Mouse (Mus musculus) MEL (cell line): ENCODE measurements around the gene Utrn. TPM values are rescaled to one million over a fixed set of nuclear protein-coding genes. Genes with fewer than 3 reads are reported as not detected.

Experiments
- DNase-seq: peaks from one replicate; pipeline ENCODE4 v3.0.0; 2011; ENCODE audit warnings: low read depth, low spot score
- H3K27ac ChIP-seq: 2 replicates; pipeline ENCODE4 v1.5.1; 2012; ENCODE audit warnings: low read depth, mild to moderate bottlenecking, control low read depth, low read length, moderate library complexity; ENCODE audit not compliant: control insufficient read depth
- H3K27me3 ChIP-seq, 2 experiments: fragments of 150-350 bp in 1 of 2; sonication (generic) in 1 of 2; 2 replicates each; pipeline ENCODE4 v1.6.1; 2012; ENCODE audit warnings: low read length in 2 of 2, mild to moderate bottlenecking in 2 of 2, improper control_type of control experiment in 1 of 2, moderate library complexity in 1 of 2; ENCODE audit not compliant: insufficient read depth in 2 of 2, control insufficient read depth in 1 of 2
- H3K36me3 ChIP-seq, 2 experiments: 2 replicates each; pipeline ENCODE4 v1.6.1; 2012 to 2014; ENCODE audit warnings: low read length in 2 of 2, improper control_type of control experiment in 1 of 2, inconsistent platforms in 1 of 2, mild to moderate bottlenecking in 1 of 2; ENCODE audit not compliant: insufficient read depth in 2 of 2, control insufficient read depth in 1 of 2
- H3K4me1 ChIP-seq, 2 experiments: fragments of 150-350 bp in 1 of 2; sonication (generic) in 1 of 2; 2 replicates each; pipeline ENCODE4 v1.6.1; 2012; ENCODE audit warnings: low read length in 2 of 2, improper control_type of control experiment in 1 of 2, mild to moderate bottlenecking in 1 of 2; ENCODE audit not compliant: insufficient read depth in 2 of 2, control insufficient read depth in 1 of 2
- H3K4me3 ChIP-seq, 2 experiments: fragments of 150-350 bp in 1 of 2; sonication (generic) in 1 of 2; 2 replicates each; pipeline ENCODE4 v1.5.1; 2012; ENCODE audit warnings: low read depth in 2 of 2, low read length in 2 of 2, mild to moderate bottlenecking in 2 of 2, moderate library complexity in 2 of 2, control low read depth in 1 of 2, improper control_type of control experiment in 1 of 2; ENCODE audit not compliant: control insufficient read depth in 1 of 2, insufficient read depth in 1 of 2
- H3K79me2 ChIP-seq: 2 replicates; pipeline ENCODE4 v1.6.1; 2012; ENCODE audit warnings: mild to moderate bottlenecking, low read length, moderate library complexity; ENCODE audit not compliant: control insufficient read depth, poor library complexity, insufficient read depth
- H3K9ac ChIP-seq: 2 replicates; pipeline ENCODE4 v1.6.1; 2012; ENCODE audit warnings: low read depth, mild to moderate bottlenecking, control low read depth, low read length, moderate library complexity; ENCODE audit not compliant: control insufficient read depth, poor library complexity, severe bottlenecking
- H3K9me3 ChIP-seq: fragments of 150-350 bp; sonication (generic); replicated peaks from 2 replicates; pipeline ENCODE4 v1.6.1; 2012; ENCODE audit warnings: mild to moderate bottlenecking, low read length, improper control_type of control experiment, moderate library complexity; ENCODE audit not compliant: insufficient read depth
- BHLHE40 ChIP-seq: IDR thresholded peaks from 2 replicates; pipeline ENCODE4 v1.6.1; 2012; ENCODE audit warnings: low read depth, mild to moderate bottlenecking, inconsistent platforms, low read length, improper control_type of control experiment, borderline replicate concordance
- E2F4 ChIP-seq: IDR thresholded peaks from 2 replicates; pipeline ENCODE4 v1.6.1; 2011; ENCODE audit warnings: low read depth, low read length, improper control_type of control experiment, borderline replicate concordance
- EP300 ChIP-seq, 2 experiments: IDR thresholded peaks; 2 replicates each; pipeline ENCODE4 v1.6.1; 2011; ENCODE audit warnings: improper control_type of control experiment in 2 of 2, low read length in 2 of 2, low read depth in 1 of 2, mild to moderate bottlenecking in 1 of 2
- ETS1 ChIP-seq: IDR thresholded peaks from 2 replicates; pipeline ENCODE4 v1.6.1; 2012; ENCODE audit warnings: low read depth, mild to moderate bottlenecking, inconsistent platforms, low read length, improper control_type of control experiment, moderate library complexity
- MEF2A ChIP-seq: IDR thresholded peaks from 2 replicates; pipeline ENCODE4 v1.6.1; 2014; ENCODE audit warnings: low read depth, mild to moderate bottlenecking, inconsistent platforms, low read length, improper control_type of control experiment; ENCODE audit not compliant: poor library complexity, insufficient replicate concordance, severe bottlenecking; ENCODE audit errors: extremely low read depth
- MXI1 ChIP-seq: IDR thresholded peaks from 2 replicates; pipeline ENCODE4 v1.6.1; 2011; ENCODE audit warnings: mild to moderate bottlenecking, low read depth, low read length, improper control_type of control experiment
- MYB ChIP-seq: IDR thresholded peaks from 2 replicates; pipeline ENCODE4 v1.6.1; 2011; ENCODE audit warnings: mild to moderate bottlenecking, low read depth, low read length, improper control_type of control experiment
- MYC ChIP-seq: IDR thresholded peaks from 2 replicates; pipeline ENCODE4 v1.6.1; 2011; ENCODE audit warnings: low read depth, mild to moderate bottlenecking, low read length, improper control_type of control experiment, moderate library complexity
- NELFE ChIP-seq: IDR thresholded peaks from 2 replicates; pipeline ENCODE4 v1.6.1; 2011; ENCODE audit warnings: low read depth, low read length, improper control_type of control experiment
- NRF1 ChIP-seq: IDR thresholded peaks from 2 replicates; pipeline ENCODE4 v1.6.1; 2014; ENCODE audit warnings: low read depth, mild to moderate bottlenecking, inconsistent platforms, low read length, improper control_type of control experiment, moderate library complexity; ENCODE audit not compliant: poor library complexity, insufficient read depth, severe bottlenecking
- POLR2A ChIP-seq, 2 experiments: IDR thresholded peaks; 2 replicates each; pipeline ENCODE4 v1.6.1; 2011 to 2012; ENCODE audit warnings: low read length in 2 of 2, mild to moderate bottlenecking in 2 of 2, control low read depth in 1 of 2, improper control_type of control experiment in 1 of 2, low read depth in 1 of 2, moderate library complexity in 1 of 2; ENCODE audit not compliant: control insufficient read depth in 1 of 2, insufficient read depth in 1 of 2, poor library complexity in 1 of 2
- POLR2AphosphoS2 ChIP-seq: IDR thresholded peaks from 2 replicates; pipeline ENCODE4 v1.6.1; 2011; ENCODE audit warnings: low read length, improper control_type of control experiment
- POLR2AphosphoS5 ChIP-seq: IDR thresholded peaks from 2 replicates; pipeline ENCODE4 v1.6.1; 2012; ENCODE audit warnings: low read depth, borderline replicate concordance, mild to moderate bottlenecking, inconsistent platforms, low read length, moderate library complexity, mixed read lengths
- RAD21 ChIP-seq: IDR thresholded peaks from 2 replicates; pipeline ENCODE4 v1.6.1; 2011; ENCODE audit warnings: mild to moderate bottlenecking, low read depth, low read length, improper control_type of control experiment
- RCOR1 ChIP-seq: IDR thresholded peaks from 2 replicates; pipeline ENCODE4 v1.6.1; 2012; ENCODE audit warnings: low read depth, mild to moderate bottlenecking, inconsistent platforms, low read length, improper control_type of control experiment
- SIN3A ChIP-seq: IDR thresholded peaks from 2 replicates; pipeline ENCODE4 v1.6.1; 2012; ENCODE audit warnings: low read length, improper control_type of control experiment, inconsistent platforms
- SMC3 ChIP-seq: IDR thresholded peaks from 2 replicates; pipeline ENCODE4 v1.6.1; 2011; ENCODE audit warnings: low read depth, low read length, improper control_type of control experiment
- UBTF ChIP-seq: IDR thresholded peaks from 2 replicates; pipeline ENCODE4 v1.6.1; 2012; ENCODE audit warnings: low read depth, mild to moderate bottlenecking, inconsistent platforms, low read length, improper control_type of control experiment, moderate library complexity, borderline replicate concordance; ENCODE audit not compliant: insufficient read depth
- USF1 ChIP-seq: IDR thresholded peaks from 2 replicates; pipeline ENCODE4 v1.6.1; 2014; ENCODE audit warnings: low read depth, mild to moderate bottlenecking, inconsistent platforms, low read length, improper control_type of control experiment, moderate library complexity
- USF2 ChIP-seq, 2 experiments: IDR thresholded peaks; 2 replicates each; pipeline ENCODE4 v1.6.1; 2011 to 2012; ENCODE audit warnings: improper control_type of control experiment in 2 of 2, low read length in 2 of 2, borderline replicate concordance in 1 of 2, inconsistent platforms in 1 of 2, low read depth in 1 of 2, mild to moderate bottlenecking in 1 of 2; ENCODE audit not compliant: insufficient read depth in 1 of 2
- ZC3H11A ChIP-seq: IDR thresholded peaks from 2 replicates; pipeline ENCODE4 v1.6.1; 2012; ENCODE audit warnings: low read depth, mild to moderate bottlenecking, inconsistent platforms, low read length, improper control_type of control experiment
- ZKSCAN1 ChIP-seq: IDR thresholded peaks from 2 replicates; pipeline ENCODE4 v1.6.1; 2012; ENCODE audit warnings: low read depth, mild to moderate bottlenecking, inconsistent platforms, low read length, improper control_type of control experiment, moderate library complexity
- ZMIZ1 ChIP-seq: IDR thresholded peaks from 2 replicates; pipeline ENCODE4 v1.6.1; 2012; ENCODE audit warnings: low read depth, mild to moderate bottlenecking, inconsistent platforms, low read length, improper control_type of control experiment, moderate library complexity
- polyA plus RNA-seq, 2 experiments: library from polyadenylated mRNA; stranded (reverse) in 1 of 2; unstranded in 1 of 2; fragments of >175 nt in 1 of 2; fragments of >200 nt in 1 of 2; gene quantifications; 2 replicates each; pipeline versions ENCODE4 v1.2.1 to v1.2.4; 2012; ENCODE audit warnings: low replicate concordance in 2 of 2, low read depth in 1 of 2; ENCODE audit not compliant: insufficient read length in 2 of 2, insufficient read depth in 1 of 2, missing spikeins in 1 of 2
- total RNA-seq: library from RNA; depleted of rRNA; stranded (reverse); fragments of 300-350 nt; gene quantifications from 2 replicates; pipeline ENCODE4 v1.2.3, GENCODE M21; 2012

Gene Utrn
- total and polyA plus RNA-seq, 3 experiments, result 2.3 to 4.3 TPM; not detected in 1

DNA sequence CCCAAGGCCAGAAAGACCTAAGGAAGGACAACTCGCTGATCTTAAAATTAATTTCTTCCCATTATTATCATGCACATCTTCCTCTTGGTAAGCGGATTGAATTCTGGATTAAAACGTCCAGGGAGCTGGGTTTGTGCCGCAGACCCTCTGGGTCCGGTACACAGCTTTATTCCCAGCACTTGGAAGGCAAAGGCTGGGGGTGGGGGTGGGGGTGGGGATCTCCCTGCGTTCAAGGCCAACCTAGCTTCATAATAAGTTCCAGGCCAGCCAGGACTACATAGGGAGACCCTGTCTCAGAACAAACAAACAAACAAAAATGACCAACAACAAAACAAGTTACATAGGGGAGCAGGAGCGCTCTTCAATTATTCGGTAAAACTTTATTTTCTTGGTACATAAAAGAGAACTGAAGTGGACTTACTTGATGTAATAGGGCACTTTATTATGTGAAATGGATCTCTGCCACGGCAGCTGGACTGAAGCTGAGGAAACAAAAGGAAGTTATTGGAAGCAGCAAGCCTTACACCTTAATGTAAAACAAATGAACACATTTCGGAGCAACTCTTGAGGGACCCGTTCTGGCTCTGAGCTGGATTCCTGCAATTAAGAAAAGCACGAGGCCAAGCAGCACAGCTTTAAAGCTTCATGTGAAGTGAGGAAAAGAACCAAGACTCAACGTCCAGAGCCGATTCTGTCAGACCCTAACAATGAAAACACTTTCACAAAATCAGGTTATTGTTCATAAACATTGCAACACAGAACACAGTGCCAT lies 394.1 kb downstream of the Utrn start:
- no peak for DNase-seq
- no peak for TF ChIP-seq ETS1
- TF ChIP-seq POLR2A (IDR thresholded peaks at IDR 0.05; ENCODE audit: control insufficient read depth in 1 of 2, insufficient read depth in 1 of 2, low read depth in 1 of 2, low read length in 2 of 2, poor library complexity in 1 of 2), result no peak
- TF ChIP-seq RAD21, result no peak
- no peak for TF ChIP-seq USF1
- no peak for TF ChIP-seq SMC3
- TF ChIP-seq ZKSCAN1, result no peak
- TF ChIP-seq NRF1, result no peak
- no peak for TF ChIP-seq MYB
- no peak for TF ChIP-seq POLR2AphosphoS2
- no peak for TF ChIP-seq ZMIZ1
- no peak for TF ChIP-seq NELFE
- TF ChIP-seq MYC, result no peak
- no peaks in the 10 kb centered on the region for H3K27me3 ChIP-seq
- no peak overlapping the region for H3K4me3 ChIP-seq
- H3K4me1 ChIP-seq, result no peaks in the 10 kb centered on the region
- H3K27ac ChIP-seq, result no peak overlapping the region
- no peaks in the 10 kb centered on the region for H3K9me3 ChIP-seq
- no peaks in the 10 kb centered on the region for H3K36me3 ChIP-seq
- no peaks in the 10 kb centered on the region for H3K79me2 ChIP-seq
- no peak overlapping the region for H3K9ac ChIP-seq

- no peak for DNase-seq
- Histone ChIP-seq H3K9me3 (no peaks in the 10 kb centered on the region), H3K79me2 (no peaks in the 10 kb centered on the region), H3K4me3 (no peak overlapping the region), H3K27ac (no peak overlapping the region), H3K27me3 (no peaks in the 10 kb centered on the region)
- TF ChIP-seq EP300 (IDR thresholded peaks at IDR 0.05; ENCODE audit: low read depth in 1 of 2, low read length in 2 of 2) (no peak), ZC3H11A (no peak), USF2 (IDR thresholded peaks at IDR 0.05; ENCODE audit: borderline replicate concordance in 1 of 2, insufficient read depth in 1 of 2, low read depth in 1 of 2, low read length in 2 of 2) (no peak), RCOR1 (no peak), MYB (no peak), BHLHE40 (no peak), SIN3A (no peak), ZKSCAN1 (no peak), UBTF (no peak), NRF1 (no peak), POLR2AphosphoS5 (no peak), SMC3 (no peak), RAD21 (no peak), MEF2A (no peak), MXI1 (no peak), E2F4 (no peak)
- TF ChIP-seq, all 39 proteins: peak for 0
- H3K36me3 ChIP-seq, result no peaks in the 10 kb centered on the region; a peak in 1 of 4 replicates
- H3K4me1 ChIP-seq, result no peaks in the 10 kb centered on the region
- H3K9ac ChIP-seq, result no peak overlapping the region
These were observed 399.6 kb downstream of the Utrn start for GRCm38 (mm10) chr10:12469391-12470057.
